Mouse (Mus musculus): Measurements from ENCODE around the gene Rfpl4b.

- no peak for TF ChIP-seq GATA1 (IDR thresholded peaks at IDR 0.05; ENCODE audit: borderline replicate concordance, low read length)
- no peak for TF ChIP-seq FLI1 (IDR thresholded peaks at IDR 0.05; ENCODE audit: low read length)
Measured at GRCm38 (mm10) chr10:38821679-38822078, at the start of gene Rfpl4b.

Data from megakaryocyte, embryonic 14.5 days (primary cell).